Mouse (Mus musculus): Measurements from ENCODE around the gene Gm29427. TPM values are rescaled to one million over a fixed set of nuclear protein-coding genes. Genes with fewer than 3 reads are reported as not detected.
"Not testable (repeated sequence)": the region's sequence is repeated elsewhere in the genome, so short reads cannot be mapped to it uniquely, and the experiment has no call there.

The Gm29427 gene
- total RNA-seq, 2 experiments from 2014 or later, result not detected

DNA sequence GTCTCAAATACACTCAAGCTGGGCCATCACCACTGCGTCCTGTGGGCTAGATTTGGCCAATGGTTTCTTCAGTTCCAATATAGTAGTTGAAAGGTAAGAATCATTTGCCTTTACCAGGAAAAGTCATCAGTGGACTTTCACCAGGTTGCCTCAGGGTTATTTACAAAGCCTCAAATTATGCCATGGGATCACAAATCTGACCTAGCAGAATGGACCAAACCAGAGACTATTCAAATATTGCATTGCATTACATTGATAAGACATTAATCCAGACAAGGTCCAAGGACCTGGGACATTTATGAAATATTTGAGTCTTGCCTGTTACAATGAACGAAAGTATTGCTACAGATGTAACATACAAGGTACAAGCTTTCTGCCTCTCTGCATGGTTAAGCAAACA lies 37.0 kb downstream of the Gm29427 start:
- no peak for DNase-seq (ENCODE audit: low spot score in 2 of 2)

DNA sequence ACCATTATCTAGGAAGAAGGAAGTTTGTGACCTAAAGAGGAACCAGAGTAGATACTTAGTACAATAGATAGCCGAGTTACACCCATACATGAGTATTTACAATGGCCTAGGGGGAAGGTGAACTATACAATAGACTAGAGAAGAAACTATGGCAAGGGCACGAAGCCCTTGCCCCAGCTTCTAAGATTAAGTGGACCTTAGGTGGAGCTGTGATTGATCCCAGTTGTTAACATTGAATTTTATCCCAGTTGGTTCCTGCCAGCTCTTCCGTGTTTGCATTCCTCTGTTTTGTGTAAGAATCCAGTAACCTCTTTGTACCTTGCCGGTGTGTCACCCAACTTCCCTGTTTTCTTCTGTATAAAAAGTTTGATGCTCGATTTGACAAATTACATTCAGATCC lies 52.0 kb downstream of the Gm29427 start:
- not testable (repeated sequence) for DNase-seq (ENCODE audit: low spot score in 2 of 2)

DNA sequence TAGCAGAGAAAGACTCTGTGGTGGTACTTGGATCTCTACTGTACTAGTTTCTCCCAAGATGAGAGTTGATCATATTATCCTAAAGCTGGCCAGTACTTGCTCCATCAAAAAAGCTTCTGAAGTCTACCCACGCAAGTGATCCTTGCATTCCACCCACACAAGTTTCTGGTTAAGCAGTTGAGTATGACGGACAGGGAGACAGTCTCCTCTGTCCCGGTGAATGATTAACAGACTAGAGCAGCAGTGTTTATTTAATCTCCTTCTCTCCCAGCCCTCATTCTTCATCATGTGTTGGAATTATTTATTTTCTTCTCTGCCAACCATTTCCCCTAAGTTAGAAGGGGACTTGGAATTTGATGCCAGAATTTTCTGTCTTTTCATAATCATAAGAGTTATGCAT lies 54.1 kb downstream of the Gm29427 start, which contains the start of gene C4bp:
C4bp (minus strand) TSS at position 179 of the 400 bp plus-strand sequence.
- no peak for DNase-seq (ENCODE audit: low spot score in 2 of 2)

DNA sequence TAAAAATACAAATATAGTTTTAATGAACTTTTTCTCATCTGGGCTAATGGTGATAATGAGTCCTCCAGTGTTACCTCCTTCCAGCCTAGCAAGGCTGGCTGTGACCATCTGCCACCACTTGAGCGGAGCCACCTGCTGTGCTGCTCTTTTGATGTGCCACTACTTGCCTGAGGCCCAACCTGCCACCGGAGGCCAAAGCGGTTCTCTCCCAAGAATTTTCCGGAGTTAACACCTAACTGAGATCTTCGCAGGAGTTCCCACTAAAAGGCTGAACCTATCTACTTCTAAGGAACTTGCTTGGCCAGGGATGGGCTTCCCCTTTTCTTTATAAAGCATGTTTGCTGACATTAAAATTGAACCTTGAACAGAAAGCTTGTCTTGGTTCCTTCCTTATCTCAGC lies 56.0 kb downstream of the Gm29427 start:
- DNase-seq (ENCODE audit: low spot score in 2 of 2), result not testable (repeated sequence)

DNA sequence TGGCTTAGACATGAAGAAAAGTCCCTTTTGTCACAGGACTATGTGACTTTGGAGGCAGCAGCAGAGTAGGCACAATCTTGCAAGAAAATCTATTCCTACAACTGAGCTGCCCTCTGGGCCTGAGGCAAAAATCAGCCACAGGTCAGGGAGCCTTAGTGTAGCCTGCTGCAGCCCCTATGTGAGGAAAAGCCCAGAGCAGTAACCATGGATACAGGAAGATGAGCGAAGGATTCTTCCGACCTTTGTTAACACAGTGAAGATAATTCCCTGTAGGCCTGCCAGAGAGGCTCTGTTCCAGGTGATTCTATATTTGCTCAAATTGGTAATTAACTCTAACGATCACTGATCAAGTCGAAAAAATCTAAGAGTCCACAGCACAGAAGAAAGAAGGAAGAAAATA lies 71.5 kb downstream of the Gm29427 start:
- DNase-seq (ENCODE audit: low spot score in 2 of 2), result no peak

DNA sequence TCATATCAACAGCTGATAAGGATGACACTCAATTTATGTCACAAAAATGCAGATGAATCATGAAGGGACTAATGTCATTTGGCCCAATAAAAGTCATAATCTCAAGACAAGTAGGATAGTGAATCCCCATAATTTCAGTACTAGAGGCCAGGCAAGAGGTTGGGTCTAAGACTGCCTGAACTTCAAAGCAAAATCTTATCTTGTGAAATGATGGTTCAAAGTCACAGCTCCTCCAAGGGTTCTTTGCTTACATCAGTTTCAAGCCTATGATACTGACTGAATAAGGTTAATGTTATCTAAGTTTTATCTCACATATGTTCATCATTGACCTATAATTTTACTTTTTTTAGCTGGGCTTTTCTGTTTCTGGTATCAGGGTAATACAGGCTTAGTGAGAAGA lies 74.6 kb downstream of the Gm29427 start:
- no peak for DNase-seq (ENCODE audit: low spot score in 2 of 2)

DNA sequence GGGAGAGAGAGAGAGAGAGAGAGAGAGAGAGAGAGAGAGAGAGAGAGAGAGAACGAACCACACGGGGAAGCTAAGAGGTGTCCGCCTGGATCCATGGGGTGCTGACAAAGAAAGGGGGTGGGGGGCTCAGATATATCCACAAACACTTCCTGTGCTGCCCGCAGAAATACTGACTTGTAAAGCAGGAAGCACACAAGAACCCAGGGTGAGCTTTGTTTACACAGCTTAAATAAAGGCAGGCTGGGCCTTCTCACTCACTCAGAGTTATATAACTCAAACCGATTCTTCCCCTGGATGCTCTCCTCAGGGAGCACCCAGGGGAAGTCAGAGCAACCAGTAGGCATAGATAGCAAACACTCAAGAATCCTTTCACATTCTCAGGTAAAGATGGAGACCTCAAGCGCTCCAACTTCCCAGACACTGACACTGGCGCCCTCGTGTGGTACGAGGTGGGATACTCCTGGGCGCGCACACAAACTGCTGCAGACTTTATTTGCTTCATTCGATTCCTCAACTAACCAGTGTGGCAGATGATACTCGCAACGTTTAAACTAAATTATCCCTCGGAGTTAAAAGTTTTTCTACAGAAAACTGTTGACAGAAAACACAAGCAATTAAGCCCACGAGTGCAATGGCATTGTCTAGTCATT lies 81.7 kb downstream of the Gm29427 start:
- DNase-seq (ENCODE audit: low spot score in 2 of 2), result peak; percentile 82 to 84

DNA sequence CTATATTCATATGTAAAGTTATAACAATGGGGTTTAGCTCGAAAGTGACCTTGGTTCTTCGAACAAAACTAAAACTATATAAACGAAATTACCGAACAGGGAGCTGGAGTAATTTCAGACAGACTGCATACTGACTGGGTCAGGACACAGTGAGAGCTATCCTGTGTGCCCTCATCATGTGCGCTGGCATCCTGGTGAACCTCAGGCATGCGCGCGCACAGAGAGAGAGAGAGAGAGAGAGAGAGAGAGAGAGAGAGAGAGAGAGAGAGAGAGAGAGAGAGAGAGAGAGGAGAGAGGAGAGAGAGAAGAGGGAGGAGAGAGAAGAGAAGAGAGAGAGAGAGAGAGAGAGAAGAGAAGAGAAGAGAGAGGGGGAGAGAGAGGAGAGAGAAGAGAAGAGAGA lies 82.3 kb downstream of the Gm29427 start:
- DNase-seq (ENCODE audit: low spot score in 2 of 2), result no peak

DNA sequence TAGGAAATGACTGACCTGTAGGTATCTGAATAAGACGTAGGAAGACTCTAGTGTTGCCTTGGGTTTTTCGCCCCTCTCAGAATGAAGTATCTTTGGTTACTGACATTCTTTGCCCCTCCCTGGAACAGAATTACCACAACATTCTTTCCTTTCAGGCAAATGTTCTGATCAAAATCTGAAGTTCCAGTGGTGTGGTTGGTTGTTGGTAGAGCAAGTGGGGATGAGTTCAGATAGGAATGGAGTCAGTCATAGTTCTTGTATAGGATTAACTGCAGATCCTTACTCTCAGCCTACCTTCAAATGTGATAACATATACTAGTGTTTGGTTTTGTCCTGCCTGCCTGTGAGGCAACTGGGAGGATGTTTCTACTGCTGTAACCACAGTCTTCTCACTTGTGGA lies 86.1 kb downstream of the Gm29427 start, which contains the start of gene Zp3r:
Zp3r (minus strand) TSS at position 101 of the 400 bp plus-strand sequence.
- no peak for DNase-seq (ENCODE audit: low spot score in 2 of 2)

Other genes starting within 250 kb of the Gm29427 start
- gene Zp3r, start 86.2 kb downstream of the Gm29427 start, total RNA-seq (2021), result not detected
- gene C4bp, start 54.2 kb downstream of the Gm29427 start, total RNA-seq (2021), result 1 to 10 TPM; 1.1 to 1.2 TPM
- 10 to 100 TPM; 10.6 to 10.7 TPM for gene Yod1, start 1.5 kb upstream of the Gm29427 start, total RNA-seq (2021)
- gene Pfkfb2, start 13.5 kb upstream of the Gm29427 start, total RNA-seq (2021), result 10 to 100 TPM; 49.8 to 51.9 TPM
- under 1 TPM; 0.91 to 0.98 TPM for gene AA986860, start 16.2 kb upstream of the Gm29427 start, total RNA-seq (2021)
- gene Fcamr, start 85.1 kb upstream of the Gm29427 start, total RNA-seq (2021), result not detected
- not detected for gene Pigr, start 110.9 kb upstream of the Gm29427 start, total RNA-seq (2021)
- gene Fcmr, start 149.9 kb upstream of the Gm29427 start, total RNA-seq (2021), result not detected
- gene Il24, start 171.7 kb upstream of the Gm29427 start, total RNA-seq (2021), result not detected
- not detected for gene Il20, start 195.7 kb upstream of the Gm29427 start, total RNA-seq (2021)
- gene Il19, start 224.3 kb upstream of the Gm29427 start, total RNA-seq (2021), result not detected